Mouse (Mus musculus) frontal cortex, postnatal 14 days (tissue): ENCODE measurements around the gene Gnas.
A peak's percentile ranks its signal among the peaks of the same experiment; 100 is the strongest.
"Not testable (repeated sequence)": the region's sequence is repeated elsewhere in the genome, so short reads cannot be mapped to it uniquely, and the experiment has no call there.

Source experiments
- DNase-seq, 2 experiments: peaks; one replicate each; pipeline ENCODE4 v3.0.0; 2022; ENCODE audit warnings: low spot score in 2 of 2

The Gnas gene

DNA sequence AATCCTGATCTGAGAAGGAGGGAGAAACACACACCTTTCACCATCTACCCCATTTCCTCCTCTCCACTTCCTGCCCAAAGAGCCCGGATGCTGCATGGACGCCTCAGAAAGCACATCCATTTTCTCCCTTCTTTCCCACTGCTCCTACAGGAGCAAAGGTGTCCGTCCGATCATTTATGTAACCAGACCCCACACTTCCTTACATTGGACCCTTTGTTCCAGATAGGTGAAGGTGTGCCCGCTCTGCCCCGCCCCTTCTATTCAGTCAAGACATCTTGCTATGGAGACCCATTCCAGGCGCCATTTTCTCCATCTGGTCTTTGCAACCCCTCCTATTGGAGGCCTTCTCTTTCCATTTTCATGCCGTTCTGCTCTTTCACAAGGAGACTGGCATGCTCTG is 10.3 kb downstream of the Gnas start:
- DNase-seq: no peak

DNA sequence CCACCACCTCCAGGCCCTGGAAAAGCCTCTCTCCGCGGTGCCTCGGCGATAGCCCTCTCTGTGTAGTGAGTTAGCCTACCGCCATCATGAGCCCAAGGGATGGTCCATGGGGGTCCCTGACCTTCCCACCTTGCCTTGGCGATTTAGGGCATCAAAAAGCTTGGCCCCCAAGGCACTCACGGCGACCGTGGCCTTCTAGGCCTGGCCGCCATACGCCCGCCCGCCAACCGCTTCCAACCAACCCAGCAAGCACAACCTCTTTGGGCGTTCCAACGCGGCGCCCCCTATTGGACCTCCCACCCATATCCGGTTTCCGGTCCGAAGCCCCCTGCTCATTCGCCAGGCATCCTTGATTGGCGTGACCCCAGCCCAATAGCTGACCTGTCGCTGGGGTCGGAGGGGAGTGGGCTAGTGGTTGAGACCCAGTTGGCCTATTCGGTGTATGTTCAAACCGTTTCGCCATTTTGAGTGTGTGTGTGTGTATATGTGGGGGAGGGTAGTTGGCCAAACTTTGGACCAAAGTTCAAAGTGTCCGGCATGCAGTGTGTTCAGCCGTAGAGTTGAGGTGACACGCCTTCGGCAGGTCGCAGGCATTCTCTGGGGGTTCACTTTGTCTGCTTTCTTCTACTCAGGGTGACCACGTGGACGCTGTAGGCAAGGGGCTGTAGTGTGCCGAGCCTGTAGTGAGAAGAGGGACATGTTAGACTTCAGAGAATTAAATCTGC is 11.2 kb downstream of the Gnas start:
- DNase-seq: peak; percentile 78 to 79

- no peak for DNase-seq
Observed at GRCm38 (mm10) chr2:174295900-174296465, 11.9 kb downstream of the Gnas start.

GRCm38 (mm10) chr2:174297086-174297571 is 13.0 kb downstream of the Gnas start:
- no peak for DNase-seq

- no peak for DNase-seq
Observed at GRCm38 (mm10) chr2:174297851-174298250, 13.7 kb downstream of the Gnas start.

DNA sequence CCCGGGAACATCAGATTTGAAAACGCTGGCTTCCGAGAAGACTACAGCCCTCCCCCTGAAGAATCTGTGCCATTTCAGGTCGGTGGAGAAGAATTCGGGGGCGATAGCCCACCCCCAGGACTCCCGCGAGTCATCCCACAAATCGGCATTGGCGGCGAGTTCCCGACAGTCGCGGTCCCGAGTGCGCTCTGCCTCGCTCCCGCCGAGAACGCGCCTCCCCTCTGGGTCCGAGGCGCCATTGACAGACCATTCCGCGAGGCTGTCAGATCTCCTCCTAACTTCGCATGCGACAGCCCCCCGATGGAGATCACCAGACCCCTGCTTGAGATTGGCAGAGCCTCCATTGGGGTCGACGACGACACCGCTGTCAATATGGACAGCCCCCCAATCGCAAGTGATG is 14.4 kb downstream of the Gnas start:
- no peak for DNase-seq

GRCm38 (mm10) chr2:174299091-174299770 is 15.1 kb downstream of the Gnas start:
- no peak for DNase-seq

DNA sequence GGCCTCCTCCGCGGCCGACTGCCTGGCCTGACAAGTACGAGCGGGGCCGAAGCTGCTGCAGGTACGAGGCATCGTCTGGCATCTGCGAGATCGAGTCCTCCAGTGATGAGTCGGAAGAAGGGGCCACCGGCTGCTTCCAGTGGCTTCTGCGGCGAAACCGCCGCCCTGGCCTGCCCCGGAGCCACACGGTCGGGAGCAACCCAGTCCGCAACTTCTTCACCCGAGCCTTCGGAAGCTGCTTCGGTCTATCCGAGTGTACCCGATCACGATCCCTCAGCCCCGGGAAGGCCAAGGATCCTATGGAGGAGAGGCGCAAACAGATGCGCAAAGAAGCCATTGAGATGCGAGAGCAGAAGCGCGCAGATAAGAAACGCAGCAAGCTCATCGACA is 15.6 kb downstream of the Gnas start:
- DNase-seq: no peak

DNA sequence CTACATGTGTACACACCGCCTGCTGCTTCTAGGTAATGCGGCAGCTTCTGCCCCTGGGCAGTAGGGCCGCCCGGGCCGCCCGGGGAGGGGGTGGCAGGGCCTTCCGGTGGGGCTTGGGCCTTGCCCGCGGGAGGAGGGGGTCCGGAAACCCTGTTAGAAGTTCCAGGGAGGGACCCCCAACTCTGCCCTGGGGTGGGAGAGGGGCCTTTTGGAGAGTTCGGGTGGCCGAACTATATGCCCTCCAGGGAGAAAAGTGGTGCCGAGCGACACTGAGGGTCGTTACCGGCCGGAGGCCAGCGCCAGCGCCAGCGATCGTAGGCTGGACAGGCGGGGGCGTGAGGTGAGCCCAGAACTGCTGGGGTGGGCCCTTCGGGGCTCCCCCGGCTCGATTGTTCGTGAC is 16.1 kb downstream of the Gnas start:
- DNase-seq: no peak

DNA sequence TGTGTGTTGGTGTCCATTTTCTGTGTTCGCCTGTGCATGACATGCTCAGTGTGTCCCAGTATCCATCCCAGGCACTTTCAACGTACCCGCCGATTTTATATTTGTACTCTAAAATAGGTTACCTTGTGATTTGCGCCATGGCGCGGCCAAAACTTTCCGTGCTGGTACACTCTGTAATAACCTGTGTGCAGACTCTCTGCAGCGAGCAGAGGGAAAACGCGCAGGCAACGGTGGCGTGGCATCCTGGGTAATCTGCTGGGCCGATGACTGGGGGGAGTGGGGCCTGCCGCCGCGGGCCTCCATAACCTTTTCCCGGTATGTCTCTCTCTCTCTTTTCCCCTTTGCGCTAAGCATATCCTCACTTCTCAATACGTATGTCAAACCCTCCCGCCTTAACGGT is 16.5 kb downstream of the Gnas start:
- no peak for DNase-seq

GRCm38 (mm10) chr2:174302526-174302925 is 18.4 kb downstream of the Gnas start:
- DNase-seq: no peak

GRCm38 (mm10) chr2:174305646-174306045 is 21.5 kb downstream of the Gnas start:
- DNase-seq: no peak

- DNase-seq: no peak
Observed at GRCm38 (mm10) chr2:174307903-174308302, 23.8 kb downstream of the Gnas start.

DNA sequence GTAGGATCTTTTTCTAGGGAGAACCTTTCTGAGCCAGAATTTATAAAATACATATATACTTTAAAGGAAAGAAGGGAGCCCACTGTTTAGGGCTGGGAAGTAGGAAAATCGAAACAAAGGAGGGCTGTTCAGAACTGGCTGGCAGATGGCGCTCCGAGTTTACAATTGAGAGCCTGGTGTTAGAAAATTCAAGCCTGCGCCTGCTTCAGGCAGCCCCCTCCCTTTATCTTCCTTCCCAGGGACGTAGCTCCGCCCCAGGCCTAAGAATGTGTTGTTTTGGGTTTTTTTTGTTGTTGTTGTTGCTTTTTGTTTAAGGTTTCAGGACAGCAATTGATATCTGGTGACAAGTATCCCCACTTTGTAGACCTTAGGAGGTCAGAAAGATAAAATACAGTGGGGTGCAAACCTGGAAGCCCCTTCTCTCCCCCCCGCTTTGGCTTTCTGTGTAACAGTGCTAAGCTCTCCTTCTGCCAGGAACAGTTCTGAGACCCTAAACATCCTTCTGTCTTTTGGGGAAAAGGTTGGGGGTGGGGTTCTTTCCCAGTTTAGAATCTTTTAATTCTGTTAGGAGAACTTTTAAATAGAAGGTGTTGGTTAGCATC is 26.9 kb downstream of the Gnas start:
- DNase-seq: no peak

DNA sequence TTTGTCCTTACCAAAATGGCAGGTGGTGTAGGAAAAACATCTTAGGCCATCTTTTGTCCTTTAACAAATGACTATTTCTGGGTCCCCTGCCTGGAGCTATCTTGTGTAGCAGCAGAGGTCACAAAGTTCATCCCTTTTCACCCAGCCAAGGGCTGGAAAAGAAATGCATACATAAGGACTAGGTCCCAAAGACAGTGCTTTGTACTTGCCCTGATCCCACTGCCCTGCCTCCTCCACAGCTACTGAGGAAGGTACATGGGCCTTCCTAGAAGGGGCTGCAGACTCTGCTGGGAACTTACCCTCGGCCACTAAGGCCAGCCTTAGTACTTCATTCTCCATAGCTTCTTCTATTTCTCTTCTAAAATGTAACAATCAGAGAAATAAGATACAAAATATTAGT is 27.5 kb downstream of the Gnas start:
- DNase-seq: no peak

- peak; percentile 61 to 76 for DNase-seq
Observed at GRCm38 (mm10) chr2:174312118-174312647, 28.1 kb downstream of the Gnas start.

DNA sequence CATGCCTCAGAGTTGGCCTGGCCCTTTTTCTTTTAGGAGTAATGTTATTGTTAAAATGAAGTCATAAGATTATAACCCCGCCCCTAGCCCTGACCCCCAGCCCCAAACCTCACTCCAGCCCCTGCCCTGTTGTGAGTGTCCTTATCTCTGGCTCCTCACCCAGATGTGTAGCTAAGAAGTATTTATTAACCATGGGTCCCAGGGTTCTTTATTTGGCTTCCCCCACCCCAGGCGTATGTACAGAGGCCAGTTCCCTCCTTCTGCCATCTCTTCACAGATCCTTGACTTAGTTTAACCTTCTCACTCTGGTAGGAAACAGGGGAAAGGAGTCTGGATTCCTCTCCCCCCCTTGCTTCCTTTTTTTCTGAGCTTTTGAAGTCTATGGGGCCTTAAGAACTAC is 28.5 kb downstream of the Gnas start:
- no peak for DNase-seq

- DNase-seq: not testable (repeated sequence)
Observed at GRCm38 (mm10) chr2:174315445-174315844, 31.3 kb downstream of the Gnas start.

- no peak for DNase-seq
Observed at GRCm38 (mm10) chr2:174316661-174317060, 32.5 kb downstream of the Gnas start.

DNA sequence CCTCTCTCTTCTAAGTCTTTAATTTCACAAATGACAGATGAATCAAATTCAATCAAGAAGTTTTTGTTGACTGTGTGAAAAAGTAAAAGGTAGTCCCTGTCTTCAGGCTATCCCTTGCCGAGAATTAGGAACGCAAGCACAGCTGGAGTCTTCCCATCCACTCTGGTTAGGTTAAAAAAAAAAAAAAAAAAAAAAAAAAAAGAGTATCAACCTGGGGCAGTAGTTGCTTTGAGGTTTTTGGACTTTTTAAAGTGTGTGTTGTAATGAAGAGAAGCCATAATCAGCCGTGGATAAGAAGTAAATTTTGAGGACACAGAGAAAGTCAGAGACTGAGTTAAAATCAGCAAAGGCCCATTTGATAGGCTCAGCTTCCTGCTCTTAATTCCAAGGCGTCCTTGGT is 41.9 kb downstream of the Gnas start:
- no peak for DNase-seq

- no peak for DNase-seq
Observed at GRCm38 (mm10) chr2:174326481-174326880, 42.4 kb downstream of the Gnas start.

DNA sequence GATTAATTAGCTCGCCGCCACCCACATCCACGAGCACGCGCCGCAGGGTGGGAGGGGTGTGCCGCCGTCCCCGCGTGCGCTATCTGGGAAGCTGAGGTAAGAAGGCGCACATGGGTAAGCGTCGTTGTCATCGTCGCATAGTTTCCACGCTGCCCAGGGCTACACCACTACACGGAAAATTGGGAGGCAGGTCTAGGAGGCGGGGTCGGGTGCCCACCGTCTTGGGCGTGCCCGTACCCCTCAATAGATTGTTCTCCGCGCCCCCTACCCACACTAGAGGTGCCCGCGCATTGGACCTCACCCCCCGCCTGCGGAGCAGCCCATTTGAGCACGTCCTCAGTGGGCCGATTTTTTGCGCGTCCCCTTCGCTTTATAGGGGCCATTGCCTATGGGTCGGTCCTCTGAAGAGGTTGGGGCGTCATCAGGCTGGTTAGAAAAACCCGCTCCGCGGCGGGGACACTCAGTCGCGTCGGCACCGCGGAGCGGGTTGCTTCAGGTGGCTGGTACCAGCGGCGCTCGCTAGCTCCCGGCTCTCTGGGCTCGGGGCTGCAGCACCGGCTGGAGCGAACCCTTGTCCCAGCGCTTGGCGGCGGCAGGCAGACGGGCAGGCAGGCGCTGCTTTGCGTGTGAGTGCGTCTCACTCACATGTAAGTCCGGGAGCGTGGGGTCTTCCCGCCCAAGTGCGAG is 43.3 kb downstream of the Gnas start:
- DNase-seq: peak; percentile 64 to 74
